Comparison of ENCODE assay signal across 18 mouse cellular contexts in genomic region chr6:72124315-72125103, GRCm38 (mm10). TPM values are rescaled to one million over a fixed set of nuclear protein-coding genes. Genes with fewer than 3 reads are reported as not detected.
DNase-seq lines count a peak whose midpoint lies in the region; ATAC-seq and TF ChIP-seq lines count a peak whose summit lies in the region.
"Had no signal": no experiment of that assay in that cellular context is flagged by ENCODE, and none has a peak within 500 bp of the region (broad histone marks: within the 10 kb centered on the region; RNA-seq: fewer than 3 reads in every experiment).

No protein-coding gene starts in this region.

- TF ChIP-seq CTCF in forebrain, postnatal 0 days (IDR thresholded peaks at IDR 0.05; ENCODE audit: low read depth), result no peak
- TF ChIP-seq CTCF in midbrain, postnatal 0 days (IDR thresholded peaks at IDR 0.05), result no peak
- no peak for TF ChIP-seq CTCF in gastrocnemius, adult 2 months (IDR thresholded peaks at IDR 0.05)

- H3K36me3 ChIP-seq in forebrain, postnatal 0 days (ENCODE audit: insufficient read depth), result peaks cover 7% of the 10 kb centered on the region; the same call in 1 of the 2 replicates
- H3K36me3 ChIP-seq in forebrain, embryonic 11.5 days (ENCODE audit: control insufficient read depth, insufficient read depth, low read length), result no peaks in the 10 kb centered on the region
- peaks cover 6% of the 10 kb centered on the region for H3K36me3 ChIP-seq in midbrain, postnatal 0 days (ENCODE audit: insufficient read depth, low read length)
- H3K36me3 ChIP-seq in midbrain, embryonic 15.5 days (replicated peaks), result no peaks in the 10 kb centered on the region
- H3K36me3 ChIP-seq in myocyte (ENCODE audit: control insufficient read depth, insufficient read depth), result peaks cover 12% of the 10 kb centered on the region
- peaks cover 10% of the 10 kb centered on the region; the same call in 1 of the 2 replicates for H3K36me3 ChIP-seq in liver, embryonic 11.5 days (ENCODE audit: control insufficient read depth, insufficient read depth, low read length)

- H3K4me2 ChIP-seq in forebrain, postnatal 0 days (ENCODE audit: low read depth), result no peak overlapping the region
- H3K4me2 ChIP-seq in forebrain, embryonic 11.5 days (ENCODE audit: low read depth, low read length, severe bottlenecking), result no peak overlapping the region
- no peak overlapping the region for H3K4me2 ChIP-seq in midbrain, postnatal 0 days (ENCODE audit: low read depth, low read length, poor library complexity, severe bottlenecking)
- no peak overlapping the region for H3K4me2 ChIP-seq in midbrain, embryonic 15.5 days
- no peak overlapping the region for H3K4me2 ChIP-seq in myocyte (ENCODE audit: low read depth)
- H3K4me2 ChIP-seq in liver, embryonic 11.5 days, result no peak overlapping the region
- H3K4me2 ChIP-seq: limb, embryonic 15.5 days; midbrain, embryonic 13.5 days had no signal

- H3K9me3 ChIP-seq in forebrain, postnatal 0 days (ENCODE audit: low read length), result no peaks in the 10 kb centered on the region
- no peaks in the 10 kb centered on the region for H3K9me3 ChIP-seq in forebrain, embryonic 11.5 days (ENCODE audit: control insufficient read depth, low read length)
- no peaks in the 10 kb centered on the region for H3K9me3 ChIP-seq in midbrain, postnatal 0 days (ENCODE audit: low read length)
- no peaks in the 10 kb centered on the region for H3K9me3 ChIP-seq in midbrain, embryonic 15.5 days
- no peaks in the 10 kb centered on the region for H3K9me3 ChIP-seq in liver, embryonic 11.5 days (ENCODE audit: control insufficient read depth, low read length)
- H3K9me3 ChIP-seq: heart, embryonic 10.5 days; limb, embryonic 15.5 days; midbrain, embryonic 13.5 days had no signal

- H3K79me2 ChIP-seq in myocyte (ENCODE audit: control insufficient read depth, insufficient read depth), result peaks cover 24% of the 10 kb centered on the region

- ATAC-seq in forebrain, postnatal 0 days, result peak; percentile 47; the same call in 1 of the 2 replicates
- ATAC-seq in forebrain, embryonic 11.5 days (replicated peaks; ENCODE audit: low FRiP score), result no peak
- no peak for ATAC-seq in midbrain, postnatal 0 days (ENCODE audit: low FRiP score)
- no peak for ATAC-seq in midbrain, embryonic 15.5 days (replicated peaks)
- ATAC-seq in liver, embryonic 11.5 days (replicated peaks; ENCODE audit: low FRiP score), result no peak
- ATAC-seq: midbrain, embryonic 13.5 days had no signal

- no peak overlapping the region for H3K4me3 ChIP-seq in forebrain, postnatal 0 days (ENCODE audit: low read depth, low read length)
- H3K4me3 ChIP-seq in forebrain, embryonic 11.5 days (ENCODE audit: low read depth, low read length), result no peak overlapping the region
- no peak overlapping the region for H3K4me3 ChIP-seq in midbrain, postnatal 0 days (ENCODE audit: low read depth, low read length)
- H3K4me3 ChIP-seq in midbrain, embryonic 15.5 days, result no peak overlapping the region
- no peak overlapping the region for H3K4me3 ChIP-seq in gastrocnemius, adult 2 months
- no peak overlapping the region for H3K4me3 ChIP-seq in myocyte
- no peak overlapping the region for H3K4me3 ChIP-seq in liver, embryonic 11.5 days (ENCODE audit: low read depth, low read length)
- H3K4me3 ChIP-seq: heart, embryonic 10.5 days; limb, embryonic 15.5 days; midbrain, embryonic 13.5 days had no signal

- no peak overlapping the region for H3K9ac ChIP-seq in forebrain, postnatal 0 days
- no peak overlapping the region for H3K9ac ChIP-seq in forebrain, embryonic 11.5 days (ENCODE audit: low read length)
- no peak overlapping the region for H3K9ac ChIP-seq in midbrain, postnatal 0 days (replicated peaks; ENCODE audit: low read length, poor library complexity, severe bottlenecking)
- H3K9ac ChIP-seq in midbrain, embryonic 15.5 days, result no peak overlapping the region
- H3K9ac ChIP-seq in liver, embryonic 11.5 days (ENCODE audit: low read depth, low read length), result no peak overlapping the region
- H3K9ac ChIP-seq: limb, embryonic 15.5 days; midbrain, embryonic 13.5 days had no signal

- no peaks in the 10 kb centered on the region for H3K27me3 ChIP-seq in forebrain, postnatal 0 days (ENCODE audit: insufficient read depth, low read length)
- no peaks in the 10 kb centered on the region for H3K27me3 ChIP-seq in forebrain, embryonic 11.5 days (ENCODE audit: control insufficient read depth, insufficient read depth, low read length)
- H3K27me3 ChIP-seq in midbrain, postnatal 0 days (ENCODE audit: insufficient read depth, low read length), result no peaks in the 10 kb centered on the region
- no peaks in the 10 kb centered on the region for H3K27me3 ChIP-seq in midbrain, embryonic 15.5 days (replicated peaks)
- no peaks in the 10 kb centered on the region for H3K27me3 ChIP-seq in myocyte (ENCODE audit: control insufficient read depth, insufficient read depth, insufficient read length)
- H3K27me3 ChIP-seq in liver, embryonic 11.5 days (replicated peaks; ENCODE audit: control insufficient read depth, insufficient read depth, low read length), result no peaks in the 10 kb centered on the region
- H3K27me3 ChIP-seq: limb, embryonic 15.5 days; midbrain, embryonic 13.5 days had no signal

- 82% methylated on average over 13 of the region's 13 CpGs for WGBS in forebrain, postnatal 0 days
- WGBS in forebrain, embryonic 11.5 days, result 95% methylated on average over 13 of the region's 13 CpGs
- 95% methylated on average over 13 of the region's 13 CpGs for WGBS in midbrain, postnatal 0 days
- WGBS in midbrain, embryonic 15.5 days, result 92% methylated on average over 13 of the region's 13 CpGs
- whole genome bisulfite sequencing in liver, embryonic 11.5 days, result 94% methylated on average over 13 of the region's 13 CpGs

- intact Hi-C loops in gastrocnemius, adult 2 months (cut with DNase I), result loop anchor here (5.0 kb wide), 1 partner anchor 38 kb away; no protein-coding TSS in a partner anchor

- no peak overlapping the region for H3K27ac ChIP-seq in forebrain, postnatal 0 days (ENCODE audit: low read depth, low read length)
- no peak overlapping the region for H3K27ac ChIP-seq in forebrain, embryonic 11.5 days (ENCODE audit: low read depth, low read length)
- H3K27ac ChIP-seq in midbrain, postnatal 0 days (ENCODE audit: low read depth, low read length), result no peak overlapping the region
- no peak overlapping the region for H3K27ac ChIP-seq in midbrain, embryonic 15.5 days
- H3K27ac ChIP-seq in gastrocnemius, adult 2 months, result peak overlapping the region; percentile 48; the same call in 1 of the 2 replicates
- no peak overlapping the region for H3K27ac ChIP-seq in liver, embryonic 11.5 days (ENCODE audit: low read depth, low read length)
- H3K27ac ChIP-seq: heart, embryonic 10.5 days; limb, embryonic 15.5 days; midbrain, embryonic 13.5 days had no signal

- peak; percentile 54 for DNase-seq in forebrain, postnatal 0 days
- no peak for DNase-seq in forebrain, embryonic 11.5 days (ENCODE audit: low spot score)
- DNase-seq in midbrain, postnatal 0 days (ENCODE audit: low spot score), result peak; percentile 74
- DNase-seq in gastrocnemius, adult 2 months, result peak; percentile 87
- no peak for DNase-seq in liver, embryonic 11.5 days (ENCODE audit: low spot score)
- DNase-seq: adrenal gland, adult 8-10 months; embryo, embryonic 11 days; kidney, adult 18-20 months; layer of hippocampus, postnatal 36 days; lung, postnatal 10 days; right cerebral cortex, adult 18-20 months; spleen, adult 18-20 months; thymus, postnatal 36 days had no signal

- H3ac ChIP-seq in myocyte (ENCODE audit: control insufficient read depth, insufficient read length), result no peak overlapping the region

- TF ChIP-seq POLR2A in myocyte (IDR thresholded peaks at IDR 0.05; ENCODE audit: insufficient read length, low read depth), result no peak

- H3K4me1 ChIP-seq in forebrain, postnatal 0 days (ENCODE audit: insufficient read depth), result no peaks in the 10 kb centered on the region
- no peaks in the 10 kb centered on the region for H3K4me1 ChIP-seq in forebrain, embryonic 11.5 days (replicated peaks; ENCODE audit: control insufficient read depth, insufficient read depth, low read length)
- H3K4me1 ChIP-seq in midbrain, postnatal 0 days (ENCODE audit: insufficient read depth, low read length), result no peaks in the 10 kb centered on the region
- no peaks in the 10 kb centered on the region for H3K4me1 ChIP-seq in midbrain, embryonic 15.5 days
- H3K4me1 ChIP-seq in liver, embryonic 11.5 days (replicated peaks; ENCODE audit: control insufficient read depth, insufficient read depth, low read length), result peaks cover 4% of the 10 kb centered on the region; the same call in 1 of the 2 replicates
- H3K4me1 ChIP-seq: heart, embryonic 10.5 days; limb, embryonic 15.5 days; midbrain, embryonic 13.5 days had no signal

TF ChIP-seq in myocyte, 11 proteins besides CTCF, POLR2A, EP300 and RAD21:
- TF ChIP-seq MYOG (IDR thresholded peaks at IDR 0.05; ENCODE audit: control insufficient read depth in 1 of 3, insufficient read depth in 1 of 3, insufficient read length in 2 of 3, low read depth in 2 of 3) (peak in 2 of 3 experiments; percentile 76 to 89), TCF12 (IDR thresholded peaks at IDR 0.05; ENCODE audit: insufficient read depth, poor library complexity, severe bottlenecking) (peak; percentile 11), REST (IDR thresholded peaks at IDR 0.05; ENCODE audit: insufficient read depth, insufficient read length) (no peak), MYOD1 (IDR thresholded peaks at IDR 0.05; ENCODE audit: control insufficient read depth in 1 of 3, insufficient read length in 2 of 3, low read depth in 2 of 3) (peak in 2 of 3 experiments; percentile 69 to 92), E2F4 (IDR thresholded peaks at IDR 0.05; ENCODE audit: insufficient read depth) (no peak), TCF3 (IDR thresholded peaks at IDR 0.05; ENCODE audit: insufficient read length, low read depth) (peak; percentile 25)

RNA-seq across cellular contexts. Expression of gene St3gal5, which starts 27.1 kb away (rescaled TPM):
- total RNA-seq in forebrain, postnatal 0 days (2014; rRNA removed), result 16.5 and 17.5 TPM in 2 replicates
- polyA plus RNA-seq in forebrain, postnatal 0 days (2015; fragmentation: Nextera tagmentation; extraction: Ambion mirVana), result 26.0 and 53.4 TPM in 2 replicates
- polyA plus RNA-seq in forebrain, embryonic 11.5 days (2014; fragmentation: Nextera tagmentation; extraction: Ambion mirVana), result 40.4 and 43.3 TPM in 2 replicates
- 16.0 and 24.0 TPM in 2 replicates for total RNA-seq in midbrain, postnatal 0 days (2014; rRNA removed)
- 46.4 and 51.9 TPM in 2 replicates for polyA plus RNA-seq in midbrain, postnatal 0 days (2015; fragmentation: Nextera tagmentation; extraction: Ambion mirVana)
- 54.7 and 62.1 TPM in 2 replicates for polyA plus RNA-seq in midbrain, embryonic 15.5 days (2015; fragmentation: Nextera tagmentation; extraction: Ambion mirVana)
- total RNA-seq in gastrocnemius, adult 2 months (2021), result 100 to 1,000 TPM in 1 of 2 experiments, 10 to 100 TPM in 1; 98.0 to 105 TPM
- polyA plus RNA-seq in myocyte (2012; fragmentation: generic; extraction: Trizol), result 94.5 TPM
- 109 and 114 TPM in 2 replicates for polyA plus RNA-seq in liver, embryonic 11.5 days (2014; fragmentation: Nextera tagmentation; extraction: Ambion mirVana)

Comparison
In these comparisons a context has a peak if more than half of its experiments do, and no peak if none do; other contexts are left out.
1. DNase-seq: peak in forebrain, postnatal 0 days (single experiment), midbrain, postnatal 0 days (single experiment) and gastrocnemius, adult 2 months (single experiment); none in forebrain, embryonic 11.5 days (single experiment) and liver, embryonic 11.5 days (single experiment).